Comparison of ENCODE assay signal across 17 mouse cellular contexts in the genomic region with DNA sequence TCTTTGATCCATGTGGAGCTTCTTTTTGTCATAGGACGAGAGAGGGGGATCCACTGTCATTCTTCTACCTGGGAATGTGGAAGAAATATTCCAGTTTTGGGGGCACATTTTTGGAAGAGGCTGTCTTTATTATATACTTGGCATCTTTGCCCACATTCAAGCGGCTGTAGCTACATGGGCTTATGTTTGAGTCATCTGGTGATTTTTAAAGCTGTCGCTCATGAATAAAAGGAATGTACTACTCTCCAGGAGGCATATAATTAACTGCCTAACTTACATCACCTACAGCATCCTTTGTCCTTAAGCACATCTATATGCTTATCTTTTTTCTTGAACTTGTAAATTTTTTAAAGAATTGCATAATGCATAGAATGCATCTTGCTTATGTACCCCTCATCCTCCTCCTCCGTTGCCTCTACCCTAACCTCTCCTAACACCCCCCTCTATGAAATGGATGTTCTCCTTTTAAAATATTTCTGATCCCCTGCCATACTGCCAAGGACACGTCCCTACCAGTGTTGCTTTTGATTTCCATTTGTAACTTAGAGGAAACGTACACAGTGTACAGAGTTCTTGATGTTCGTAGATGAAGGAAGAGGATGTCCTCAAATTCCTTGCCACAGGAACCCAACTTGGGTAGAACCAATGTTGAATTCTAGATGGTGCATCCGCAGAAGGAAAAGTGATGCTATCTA. TPM values are rescaled to one million over a fixed set of nuclear protein-coding genes. Genes with fewer than 3 reads are reported as not detected.
DNase-seq lines count a peak whose midpoint lies in the region; ATAC-seq and TF ChIP-seq lines count a peak whose summit lies in the region.
"Had no signal": no experiment of that assay in that cellular context is flagged by ENCODE, and none has a peak within 500 bp of the region (broad histone marks: within the 10 kb centered on the region; RNA-seq: fewer than 3 reads in every experiment).

No protein-coding gene starts in this region.

- 75% methylated on average over 8 of the region's 8 CpGs for WGBS in forebrain, postnatal 0 days
- WGBS in forebrain, embryonic 12.5 days = 93% methylated on average over 8 of the region's 8 CpGs
- WGBS in midbrain, embryonic 14.5 days = 90% methylated on average over 8 of the region's 8 CpGs

- H3K36me3 ChIP-seq in forebrain, postnatal 0 days (ENCODE audit: insufficient read depth) = no peaks in the 10 kb centered on the region
- no peaks in the 10 kb centered on the region for H3K36me3 ChIP-seq in forebrain, embryonic 12.5 days (replicated peaks)
- H3K36me3 ChIP-seq in midbrain, embryonic 14.5 days (ENCODE audit: control insufficient read depth, insufficient read depth, low read length) = no peaks in the 10 kb centered on the region
- H3K36me3 ChIP-seq: embryonic facial prominence, embryonic 10.5 days; embryonic facial prominence, embryonic 12.5 days; forebrain, embryonic 15.5 days had no signal

- H3K4me2 ChIP-seq in forebrain, postnatal 0 days (ENCODE audit: low read depth) = no peak overlapping the region
- no peak overlapping the region for H3K4me2 ChIP-seq in forebrain, embryonic 12.5 days
- no peak overlapping the region for H3K4me2 ChIP-seq in midbrain, embryonic 14.5 days (ENCODE audit: low read length)
- H3K4me2 ChIP-seq: embryonic facial prominence, embryonic 12.5 days; forebrain, embryonic 13.5 days; forebrain, embryonic 15.5 days had no signal

- no peak overlapping the region for H3K27ac ChIP-seq in forebrain, postnatal 0 days (ENCODE audit: low read depth, low read length)
- no peak overlapping the region for H3K27ac ChIP-seq in forebrain, embryonic 12.5 days
- no peak overlapping the region for H3K27ac ChIP-seq in midbrain, embryonic 14.5 days (replicated peaks; ENCODE audit: low read depth, low read length)
- H3K27ac ChIP-seq: embryonic facial prominence, embryonic 10.5 days; embryonic facial prominence, embryonic 12.5 days; forebrain, embryonic 13.5 days; forebrain, embryonic 15.5 days had no signal

- ATAC-seq in forebrain, postnatal 0 days = peak; percentile 67
- no peak for ATAC-seq in forebrain, embryonic 12.5 days (ENCODE audit: low FRiP score)
- no peak for ATAC-seq in midbrain, embryonic 14.5 days (ENCODE audit: low FRiP score, low TSS enrichment)
- ATAC-seq: forebrain, embryonic 13.5 days; forebrain, embryonic 15.5 days had no signal

- no peaks in the 10 kb centered on the region for H3K9me3 ChIP-seq in forebrain, postnatal 0 days (ENCODE audit: low read length)
- no peaks in the 10 kb centered on the region for H3K9me3 ChIP-seq in forebrain, embryonic 12.5 days
- no peaks in the 10 kb centered on the region for H3K9me3 ChIP-seq in midbrain, embryonic 14.5 days (ENCODE audit: control insufficient read depth, low read length)
- H3K9me3 ChIP-seq: embryonic facial prominence, embryonic 10.5 days; embryonic facial prominence, embryonic 12.5 days; forebrain, embryonic 13.5 days; forebrain, embryonic 15.5 days had no signal

- H3K4me1 ChIP-seq in forebrain, postnatal 0 days (ENCODE audit: insufficient read depth) = no peaks in the 10 kb centered on the region
- H3K4me1 ChIP-seq in forebrain, embryonic 12.5 days = no peaks in the 10 kb centered on the region
- no peaks in the 10 kb centered on the region for H3K4me1 ChIP-seq in midbrain, embryonic 14.5 days (ENCODE audit: control insufficient read depth, insufficient read depth, low read length)
- H3K4me1 ChIP-seq: embryonic facial prominence, embryonic 10.5 days; embryonic facial prominence, embryonic 12.5 days; forebrain, embryonic 13.5 days; forebrain, embryonic 15.5 days had no signal

- no peak overlapping the region for H3K9ac ChIP-seq in forebrain, postnatal 0 days
- no peak overlapping the region for H3K9ac ChIP-seq in forebrain, embryonic 12.5 days
- no peak overlapping the region for H3K9ac ChIP-seq in midbrain, embryonic 14.5 days (replicated peaks; ENCODE audit: low read length)
- H3K9ac ChIP-seq: embryonic facial prominence, embryonic 12.5 days; forebrain, embryonic 13.5 days; forebrain, embryonic 15.5 days had no signal

- no peak for TF ChIP-seq CTCF in forebrain, postnatal 0 days (IDR thresholded peaks at IDR 0.05; ENCODE audit: low read depth)

- DNase-seq in forebrain, postnatal 0 days = peak; percentile 21
- DNase-seq in brain, adult 2 months (ENCODE audit: low read depth, low spot score) = peak; percentile 25
- peak; percentile 29 for DNase-seq in telencephalon, adult 2 months (ENCODE audit: low read depth, low spot score)
- DNase-seq in midbrain, embryonic 14.5 days = no peak
- DNase-seq: adrenal gland, adult 2 months; adrenal gland, postnatal 10 days; adrenal gland, postnatal 25 days; cerebellum, adult 11-12 months; cerebellum, adult 2 months; cerebellum, adult 9-10 months; cerebellum, postnatal 10 days; cerebellum, postnatal 25 days had no signal

- no peaks in the 10 kb centered on the region for H3K27me3 ChIP-seq in forebrain, postnatal 0 days (ENCODE audit: insufficient read depth, low read length)
- no peaks in the 10 kb centered on the region for H3K27me3 ChIP-seq in forebrain, embryonic 12.5 days
- H3K27me3 ChIP-seq in midbrain, embryonic 14.5 days (ENCODE audit: control insufficient read depth, insufficient read depth, low read length) = no peaks in the 10 kb centered on the region
- H3K27me3 ChIP-seq: embryonic facial prominence, embryonic 12.5 days; forebrain, embryonic 13.5 days; forebrain, embryonic 15.5 days had no signal

- no peak overlapping the region for H3K4me3 ChIP-seq in forebrain, postnatal 0 days (ENCODE audit: low read depth, low read length)
- H3K4me3 ChIP-seq in forebrain, embryonic 12.5 days (replicated peaks) = no peak overlapping the region
- no peak overlapping the region for H3K4me3 ChIP-seq in midbrain, embryonic 14.5 days (replicated peaks; ENCODE audit: low read depth, low read length)
- H3K4me3 ChIP-seq: embryonic facial prominence, embryonic 10.5 days; embryonic facial prominence, embryonic 12.5 days; forebrain, embryonic 13.5 days; forebrain, embryonic 15.5 days had no signal

RNA-seq across cellular contexts. Expression of a gene that starts 57.1 kb away (rescaled TPM):
- 7.8 and 7.9 TPM in 2 replicates for total RNA-seq in forebrain, postnatal 0 days (2014; rRNA removed)
- 4.9 and 9.4 TPM in 2 replicates for polyA plus RNA-seq in forebrain, postnatal 0 days (2015; fragmentation: Nextera tagmentation; extraction: Ambion mirVana)
- 16.1 and 17.0 TPM in 2 replicates for polyA plus RNA-seq in forebrain, embryonic 12.5 days (2016; fragmentation: Nextera tagmentation; extraction: Ambion mirVana)
- 7.8 and 8.4 TPM in 2 replicates for polyA plus RNA-seq in midbrain, embryonic 14.5 days (2014; fragmentation: Nextera tagmentation; extraction: Ambion mirVana)
